Mouse (Mus musculus): ENCODE measurements around the gene Axdnd1. TPM values are rescaled to one million over a fixed set of nuclear protein-coding genes. Genes with fewer than 3 reads are reported as not detected.

Gene Axdnd1
- polyA plus RNA-seq, 1 experiment, result not detected

DNA sequence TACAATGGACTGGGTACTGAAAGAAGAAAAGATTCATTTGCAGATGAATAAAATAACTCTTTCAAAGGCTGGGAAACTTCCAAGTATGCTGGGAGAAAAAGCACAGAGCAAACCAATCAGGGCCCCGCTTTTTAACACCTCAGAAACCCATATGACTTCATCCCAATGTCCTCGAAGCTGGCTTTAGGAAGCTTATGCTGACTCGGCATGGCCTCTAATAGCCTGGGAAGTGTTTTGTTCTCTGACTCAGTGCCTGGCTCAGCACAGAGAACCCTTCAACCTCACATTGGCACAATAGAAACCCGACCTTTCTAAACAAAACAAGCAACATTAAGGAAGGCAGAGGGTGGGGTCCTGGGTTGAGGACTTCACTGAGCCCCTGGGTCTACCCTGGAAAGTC, 29.5 kb upstream of the Axdnd1 start:
- H3K27ac ChIP-seq (replicated peaks; ENCODE audit: low read depth, low read length), result no peak overlapping the region
- no peaks in the 10 kb centered on the region; the same call in 1 of the 2 replicates for H3K4me1 ChIP-seq (ENCODE audit: control insufficient read depth, insufficient read depth, insufficient read length, low read length)
- no peak overlapping the region for H3K4me3 ChIP-seq (ENCODE audit: insufficient read depth, low read depth, low read length)

DNA sequence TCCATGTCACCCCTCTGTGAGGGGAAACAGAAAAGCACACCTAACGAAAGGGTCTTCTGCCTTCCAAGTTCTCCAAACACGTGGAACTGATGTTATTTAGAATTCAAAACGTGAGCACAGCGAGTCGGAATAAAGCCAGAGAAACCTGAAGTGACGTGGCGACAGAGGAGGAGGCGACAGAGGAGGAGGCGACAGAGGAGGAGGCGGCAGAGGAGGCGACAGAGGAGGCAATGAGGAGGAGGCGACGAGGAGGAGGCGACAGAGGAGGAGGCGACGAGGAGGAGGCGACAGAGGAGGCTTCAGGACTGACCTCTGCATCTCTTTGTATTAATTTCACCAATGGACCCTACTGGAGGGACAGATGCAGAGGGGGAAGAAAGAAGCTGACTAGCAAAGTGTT, 28.7 kb upstream of the Axdnd1 start:
- Histone ChIP-seq H3K4me3 (ENCODE audit: insufficient read depth, low read depth, low read length) (no peak overlapping the region), H3K27ac (replicated peaks; ENCODE audit: low read depth, low read length) (no peak overlapping the region)

DNA sequence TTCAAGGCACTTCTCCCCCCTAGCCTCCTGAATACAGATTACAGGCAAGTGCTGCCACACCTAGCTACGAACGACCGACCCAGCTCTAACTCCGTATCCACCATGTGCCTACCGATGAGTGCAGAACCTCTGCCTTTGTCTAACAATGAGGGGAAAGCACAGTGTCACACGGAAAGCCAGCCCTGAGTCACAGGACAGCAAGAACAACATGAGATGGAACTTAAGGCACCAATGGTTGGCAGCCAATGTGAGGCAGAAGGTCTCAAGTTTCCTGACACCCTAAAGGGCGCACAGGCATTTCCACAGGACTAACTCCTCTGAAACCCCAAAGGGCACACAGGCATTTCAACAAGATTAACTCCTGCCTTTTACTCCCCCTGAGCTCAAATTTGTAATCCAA, 28.1 kb upstream of the Axdnd1 start:
- Histone ChIP-seq H3K27ac (replicated peaks; ENCODE audit: low read depth, low read length) (no peak overlapping the region), H3K4me1 (ENCODE audit: control insufficient read depth, insufficient read depth, insufficient read length, low read length) (no peaks in the 10 kb centered on the region; the same call in 1 of the 2 replicates)

More for the DNA sequence above, 28.7 kb upstream of the Axdnd1 start:
- H3K4me1 ChIP-seq (ENCODE audit: control insufficient read depth, insufficient read depth, insufficient read length, low read length), result no peaks in the 10 kb centered on the region; the same call in 1 of the 2 replicates

DNA sequence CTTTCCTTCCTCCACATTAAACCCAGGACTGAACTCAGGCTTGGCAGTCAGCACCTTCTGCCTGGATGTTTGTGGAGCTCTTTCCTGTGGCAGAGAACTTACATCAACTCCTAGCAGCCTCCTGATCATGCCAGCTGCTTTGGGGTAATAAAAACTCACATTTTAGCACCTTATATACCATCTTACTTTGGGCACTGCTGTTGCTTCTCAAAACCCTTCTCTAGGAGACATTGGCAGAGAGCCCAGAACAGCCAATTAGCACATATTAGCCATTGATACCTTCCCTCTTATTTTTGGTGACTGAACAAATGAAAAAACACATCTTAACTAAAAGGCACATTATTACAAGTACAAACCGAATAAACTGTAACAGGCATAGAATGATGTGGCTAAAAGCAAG, 24.1 kb upstream of the Axdnd1 start:
- H3K27ac ChIP-seq (replicated peaks; ENCODE audit: low read depth, low read length), result no peak overlapping the region
- H3K4me3 ChIP-seq (ENCODE audit: insufficient read depth, low read depth, low read length), result no peak overlapping the region
- H3K4me1 ChIP-seq (ENCODE audit: control insufficient read depth, insufficient read depth, insufficient read length, low read length), result no peaks in the 10 kb centered on the region

More for the DNA sequence above, 28.1 kb upstream of the Axdnd1 start:
- H3K4me3 ChIP-seq (ENCODE audit: insufficient read depth, low read depth, low read length), result no peak overlapping the region

DNA sequence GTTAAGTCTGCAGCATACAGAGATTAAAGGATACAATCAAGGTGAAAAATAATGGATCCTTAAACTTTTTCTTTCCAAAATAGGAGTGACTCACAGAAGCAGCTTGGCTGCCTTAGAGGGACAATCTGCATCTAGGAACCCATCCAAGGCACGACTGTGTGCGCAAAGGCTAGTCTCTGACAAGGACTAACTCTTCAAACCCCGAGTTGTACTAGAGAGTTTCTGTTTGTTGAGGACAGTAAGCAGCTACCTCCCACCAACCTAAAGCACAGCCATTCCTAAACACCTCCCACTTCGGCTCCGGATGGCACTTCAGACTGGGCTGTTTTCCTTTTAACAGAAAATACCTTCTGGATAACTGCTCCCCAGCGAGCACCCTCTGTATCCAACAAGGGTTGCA, 21.8 kb upstream of the Axdnd1 start:
- Histone ChIP-seq H3K4me3 (ENCODE audit: insufficient read depth, low read depth, low read length) (no peak overlapping the region), H3K27ac (replicated peaks; ENCODE audit: low read depth, low read length) (no peak overlapping the region), H3K4me1 (ENCODE audit: control insufficient read depth, insufficient read depth, insufficient read length, low read length) (no peaks in the 10 kb centered on the region)

DNA sequence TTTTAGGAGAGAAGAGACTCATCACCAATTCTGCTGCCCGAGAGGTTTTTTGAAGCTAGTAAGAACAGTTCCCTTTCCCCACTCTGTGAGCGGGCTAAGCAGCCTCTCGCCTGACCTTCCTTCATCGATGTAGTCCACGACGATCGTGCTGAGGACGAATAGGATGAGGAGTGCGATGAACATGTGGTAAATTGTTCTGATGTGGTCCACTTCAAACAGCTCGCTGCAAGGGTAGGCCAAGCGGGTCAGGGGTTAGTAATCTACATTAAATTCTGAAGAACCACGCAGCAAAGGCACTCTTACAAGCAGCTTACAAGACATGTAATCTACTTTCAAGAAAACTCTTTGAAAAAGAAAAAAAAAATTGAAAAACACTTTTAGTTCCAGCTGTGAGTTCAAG, 21.3 kb upstream of the Axdnd1 start:
- no peaks in the 10 kb centered on the region for H3K4me1 ChIP-seq (ENCODE audit: control insufficient read depth, insufficient read depth, insufficient read length, low read length)
- no peak overlapping the region for H3K4me3 ChIP-seq (ENCODE audit: insufficient read depth, low read depth, low read length)
- H3K27ac ChIP-seq (replicated peaks; ENCODE audit: low read depth, low read length), result no peak overlapping the region

DNA sequence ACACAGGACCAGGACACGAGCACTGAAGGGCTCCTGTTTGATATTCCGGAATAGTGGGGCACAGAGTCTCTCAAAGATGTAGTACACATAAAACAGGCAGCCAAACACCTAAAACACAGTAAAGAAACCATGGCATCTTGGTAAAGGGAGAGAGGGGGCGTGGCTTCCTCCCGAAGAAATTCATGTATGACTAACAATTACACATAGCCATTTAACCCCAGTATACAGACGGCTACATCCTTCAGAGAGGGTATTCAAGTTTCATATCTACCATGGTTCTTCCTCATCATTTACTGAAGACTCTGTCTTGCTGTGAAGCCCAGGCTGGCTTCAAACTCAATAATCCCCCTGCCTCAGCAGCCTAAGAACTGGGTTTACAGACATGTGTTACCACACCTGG, 16.8 kb upstream of the Axdnd1 start:
- H3K4me1 ChIP-seq (ENCODE audit: control insufficient read depth, insufficient read depth, insufficient read length, low read length), result no peaks in the 10 kb centered on the region
- H3K4me3 ChIP-seq (ENCODE audit: insufficient read depth, low read depth, low read length), result no peak overlapping the region
- H3K27ac ChIP-seq (replicated peaks; ENCODE audit: low read depth, low read length), result no peak overlapping the region

DNA sequence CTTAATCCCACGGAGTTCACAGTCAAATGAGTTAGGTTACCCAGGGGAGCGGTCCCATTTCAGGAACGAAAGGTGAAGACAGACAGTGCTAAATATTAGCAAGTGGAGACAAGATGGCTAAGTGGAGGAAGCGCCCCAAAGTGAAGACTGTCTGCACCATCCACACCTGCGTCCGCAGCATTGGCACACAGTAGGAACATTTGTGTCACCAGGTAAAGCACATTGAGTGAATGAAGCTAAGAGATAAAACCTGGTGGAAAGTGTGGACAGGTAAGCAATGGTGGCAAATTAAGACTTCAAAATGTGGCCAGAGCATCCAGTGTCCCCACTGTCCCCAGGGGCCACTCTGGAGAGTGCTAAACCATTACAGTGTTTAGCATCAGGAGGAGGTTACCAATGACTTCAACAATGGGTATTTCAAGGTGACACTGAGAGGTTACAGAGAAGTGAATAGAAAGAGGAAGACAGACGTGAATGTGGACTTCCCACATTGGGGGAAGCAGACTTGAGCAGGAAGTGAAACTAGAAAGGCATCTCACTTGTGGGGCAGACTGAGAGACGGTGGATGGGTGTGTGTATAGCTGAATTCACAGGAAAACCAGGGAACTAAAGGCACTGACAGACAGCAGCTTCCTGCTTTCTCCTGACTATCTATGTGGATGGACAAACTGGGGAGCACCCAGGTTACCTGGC, 16.2 kb upstream of the Axdnd1 start:
- no peak overlapping the region for H3K4me3 ChIP-seq (ENCODE audit: insufficient read depth, low read depth, low read length)
- no peaks in the 10 kb centered on the region for H3K4me1 ChIP-seq (ENCODE audit: control insufficient read depth, insufficient read depth, insufficient read length, low read length)
- H3K27ac ChIP-seq (replicated peaks; ENCODE audit: low read depth, low read length), result no peak overlapping the region

DNA sequence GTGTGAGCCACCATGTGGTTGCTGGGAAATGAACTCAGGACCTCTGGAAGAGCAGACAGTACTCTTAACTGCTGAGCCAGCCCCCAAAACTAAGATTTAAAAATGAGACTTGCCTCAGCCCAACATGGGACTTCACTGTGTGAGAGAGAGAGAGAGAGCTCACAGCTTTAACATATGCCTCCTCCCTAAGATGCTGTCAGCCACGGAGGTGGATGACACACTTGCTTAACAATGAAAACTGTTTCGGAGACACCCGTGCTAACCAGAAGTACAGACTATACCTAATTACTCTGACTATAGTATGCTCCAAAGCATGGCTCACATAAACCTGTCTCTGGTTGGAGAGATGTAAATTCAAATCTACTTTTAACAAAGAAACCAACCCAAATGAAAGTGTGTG, 12.5 kb upstream of the Axdnd1 start:
- H3K4me1 ChIP-seq (ENCODE audit: control insufficient read depth, insufficient read depth, insufficient read length, low read length), result no peaks in the 10 kb centered on the region
- no peak overlapping the region for H3K27ac ChIP-seq (replicated peaks; ENCODE audit: low read depth, low read length)
- H3K4me3 ChIP-seq (ENCODE audit: insufficient read depth, low read depth, low read length), result no peak overlapping the region

DNA sequence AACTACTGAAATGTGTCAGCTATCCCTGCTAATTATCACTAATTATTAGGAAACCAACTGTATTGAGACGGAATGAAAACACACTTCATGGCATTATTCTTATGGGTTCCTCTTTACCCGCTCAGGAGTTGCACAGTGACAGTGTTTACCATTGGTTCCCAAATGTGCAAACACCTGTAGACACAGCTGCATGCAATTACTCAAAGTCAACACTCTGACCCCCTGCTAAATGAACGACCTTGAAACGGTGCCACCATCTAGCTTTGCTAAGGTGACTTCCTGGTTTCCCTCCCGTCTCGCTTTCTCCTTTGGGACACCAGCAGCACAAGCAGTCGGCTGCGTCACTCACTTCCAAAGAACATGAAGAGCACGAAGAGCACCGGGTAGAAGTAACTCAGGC, 11.5 kb upstream of the Axdnd1 start:
- Histone ChIP-seq H3K27ac (replicated peaks; ENCODE audit: low read depth, low read length) (no peak overlapping the region), H3K4me1 (ENCODE audit: control insufficient read depth, insufficient read depth, insufficient read length, low read length) (no peaks in the 10 kb centered on the region)

DNA sequence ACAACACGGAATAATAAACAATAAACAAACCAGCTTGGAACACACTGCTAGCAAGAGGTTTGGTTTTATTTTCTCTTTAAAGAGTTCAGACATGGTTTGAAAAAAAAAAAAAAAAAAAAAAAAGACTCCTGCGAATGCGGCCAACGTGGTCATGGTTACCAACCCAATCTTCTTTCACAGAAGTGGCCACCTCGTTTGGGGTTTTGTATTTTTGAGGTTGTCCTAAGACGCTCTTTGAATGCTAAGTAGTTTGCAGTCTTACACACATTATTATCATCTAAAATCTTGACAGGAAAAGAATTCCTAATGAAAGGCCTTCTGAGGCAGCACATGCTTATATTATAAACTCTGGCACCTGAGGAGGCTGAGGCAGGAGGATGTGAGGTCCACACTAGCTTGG, 7.5 kb upstream of the Axdnd1 start:
- H3K4me1 ChIP-seq (ENCODE audit: control insufficient read depth, insufficient read depth, insufficient read length, low read length), result no peaks in the 10 kb centered on the region
- no peak overlapping the region for H3K4me3 ChIP-seq (ENCODE audit: insufficient read depth, low read depth, low read length)
- no peak overlapping the region for H3K27ac ChIP-seq (replicated peaks; ENCODE audit: low read depth, low read length)

More for the DNA sequence above, 11.5 kb upstream of the Axdnd1 start:
- no peak overlapping the region for H3K4me3 ChIP-seq (ENCODE audit: insufficient read depth, low read depth, low read length)

DNA sequence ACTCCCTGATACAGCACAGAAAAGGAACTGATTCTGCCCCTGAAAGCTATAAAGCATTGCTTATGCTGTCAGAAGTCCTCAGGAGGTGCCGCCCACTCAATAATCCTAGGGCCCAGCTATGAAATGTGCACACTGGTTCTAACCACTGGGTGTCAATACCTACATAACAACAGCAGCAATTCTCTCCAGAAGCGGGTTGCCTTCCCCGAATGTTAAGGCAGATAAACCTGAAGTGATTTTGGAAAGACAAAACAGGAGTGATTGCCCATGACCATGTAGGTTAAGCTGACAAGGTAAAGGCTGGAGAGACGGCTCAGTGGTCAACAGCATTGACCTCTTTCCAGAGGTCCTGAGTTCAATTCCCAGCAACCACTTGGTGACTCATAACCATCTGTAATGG, 4.8 kb upstream of the Axdnd1 start:
- no peaks in the 10 kb centered on the region for H3K4me1 ChIP-seq (ENCODE audit: control insufficient read depth, insufficient read depth, insufficient read length, low read length)
- H3K27ac ChIP-seq (replicated peaks; ENCODE audit: low read depth, low read length), result no peak overlapping the region
- H3K4me3 ChIP-seq (ENCODE audit: insufficient read depth, low read depth, low read length), result no peak overlapping the region

DNA sequence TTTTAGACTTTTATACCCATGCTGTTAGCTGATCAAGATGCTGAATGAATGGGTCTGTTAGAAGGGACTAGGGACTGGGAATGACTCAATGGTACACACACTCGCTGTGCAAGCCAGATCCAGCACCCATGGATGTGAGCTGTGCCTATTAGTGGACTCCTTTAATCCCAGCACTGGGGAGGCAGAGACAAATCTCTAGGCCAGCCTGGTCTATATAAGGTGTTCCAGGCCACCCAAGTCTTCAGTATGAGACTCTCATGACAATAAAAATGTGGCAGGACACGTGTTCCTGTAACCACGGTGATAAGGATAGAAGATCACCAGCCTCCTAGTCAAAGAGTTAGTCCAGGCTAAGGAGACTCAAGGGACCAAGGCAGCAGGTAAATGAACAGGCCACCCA, 3.1 kb upstream of the Axdnd1 start:
- H3K4me3 ChIP-seq (ENCODE audit: insufficient read depth, low read depth, low read length), result no peak overlapping the region
- H3K4me1 ChIP-seq (ENCODE audit: control insufficient read depth, insufficient read depth, insufficient read length, low read length), result no peaks in the 10 kb centered on the region
- no peak overlapping the region for H3K27ac ChIP-seq (replicated peaks; ENCODE audit: low read depth, low read length)

DNA sequence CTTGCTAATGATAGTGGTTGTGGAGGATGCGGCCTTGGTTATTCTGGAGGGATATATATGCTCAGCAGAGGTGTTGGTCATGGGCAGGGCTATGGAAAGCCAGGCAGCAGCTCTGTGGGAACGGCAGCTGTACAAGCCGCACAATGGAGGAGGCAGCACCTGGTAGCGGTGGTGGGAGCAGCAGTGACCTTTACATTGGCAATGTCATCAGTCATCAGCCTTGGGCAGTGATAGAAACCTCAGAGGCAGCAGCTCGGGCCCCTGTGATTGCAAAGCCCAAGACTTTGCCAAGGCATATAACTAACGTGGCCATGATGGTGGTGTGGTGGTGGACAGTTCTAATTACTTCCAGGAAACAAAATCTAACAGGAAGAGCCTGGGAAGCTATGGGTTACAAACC, 2.5 kb upstream of the Axdnd1 start:
- no peaks in the 10 kb centered on the region for H3K4me1 ChIP-seq (ENCODE audit: control insufficient read depth, insufficient read depth, insufficient read length, low read length)

DNA sequence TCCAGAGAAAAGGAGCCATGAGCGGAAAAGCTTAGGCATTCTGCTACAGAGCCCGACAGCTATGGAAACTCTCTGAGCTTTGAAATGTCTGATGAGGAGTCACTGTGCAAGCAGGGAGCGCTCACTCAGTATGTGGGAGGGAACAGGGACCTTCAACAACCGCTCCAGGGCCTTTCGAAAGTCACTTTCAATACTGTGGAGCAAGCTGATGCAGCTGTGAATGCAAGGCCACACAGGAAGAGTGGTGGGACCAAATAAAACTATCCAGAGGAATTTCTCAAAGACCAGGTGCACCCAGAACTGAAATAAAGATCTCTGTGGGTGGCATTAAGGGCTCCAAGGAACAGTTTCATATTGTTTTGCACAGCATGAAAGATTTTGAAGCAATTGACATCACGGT, 1.9 kb upstream of the Axdnd1 start:
- no peak overlapping the region for H3K27ac ChIP-seq (replicated peaks; ENCODE audit: low read depth, low read length)
- H3K4me1 ChIP-seq (ENCODE audit: control insufficient read depth, insufficient read depth, insufficient read length, low read length), result no peaks in the 10 kb centered on the region
- H3K4me3 ChIP-seq (ENCODE audit: insufficient read depth, low read depth, low read length), result no peak overlapping the region

More for the DNA sequence above, 2.5 kb upstream of the Axdnd1 start:
- Histone ChIP-seq H3K4me3 (ENCODE audit: insufficient read depth, low read depth, low read length) (no peak overlapping the region), H3K27ac (replicated peaks; ENCODE audit: low read depth, low read length) (no peak overlapping the region)

DNA sequence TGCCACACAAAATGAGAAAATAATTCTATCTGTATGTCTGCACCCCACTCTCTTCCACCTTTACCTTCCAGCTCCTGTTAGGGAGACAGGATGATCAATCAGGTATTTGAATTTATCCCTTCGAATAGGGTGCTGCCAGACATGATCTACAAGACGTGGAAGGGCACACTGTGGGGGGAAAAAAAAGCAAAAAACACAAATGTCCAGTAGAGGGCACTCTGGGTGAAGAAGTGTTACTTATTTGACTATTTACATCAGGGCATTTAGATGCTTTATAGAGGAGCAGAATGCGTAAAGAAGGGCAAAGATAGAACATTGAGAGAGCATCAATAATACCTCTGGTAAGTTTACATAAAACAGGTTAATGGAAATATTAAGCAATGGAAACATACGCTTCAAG, 2.8 kb downstream of the Axdnd1 start:
- no peaks in the 10 kb centered on the region for H3K4me1 ChIP-seq (ENCODE audit: control insufficient read depth, insufficient read depth, insufficient read length, low read length)
- no peak overlapping the region for H3K4me3 ChIP-seq (ENCODE audit: insufficient read depth, low read depth, low read length)

More for the DNA sequence above, 2.8 kb downstream of the Axdnd1 start:
- H3K27ac ChIP-seq (replicated peaks; ENCODE audit: low read depth, low read length), result no peak overlapping the region
